Mouse (Mus musculus): ENCODE results near the gene Gpc6.

The Gpc6 gene

GRCm38 (mm10) chr14:117650141-117650540 is 725.0 kb downstream of the Gpc6 start:
- DNase-seq, result no peak

GRCm38 (mm10) chr14:117651271-117651670 is 726.2 kb downstream of the Gpc6 start:
- DNase-seq, result no peak

DNA sequence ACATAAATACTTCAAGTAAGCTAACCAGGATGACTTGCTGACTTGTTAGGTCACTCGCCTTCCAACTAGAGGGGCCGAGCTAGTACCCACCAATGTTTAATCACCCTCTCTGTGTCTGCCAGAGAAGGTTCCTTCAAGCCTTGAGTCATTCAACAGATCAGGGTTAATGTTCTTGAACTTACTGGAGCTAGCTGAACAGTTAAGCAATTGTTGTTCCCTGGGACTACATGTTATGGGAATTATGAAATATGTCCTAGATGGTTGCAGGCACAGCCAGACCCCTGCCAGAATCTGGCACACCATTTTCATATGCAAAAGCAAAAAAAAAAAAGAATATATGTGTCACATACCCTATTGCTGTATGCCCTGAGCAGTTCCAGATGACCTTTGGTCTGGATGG is 726.8 kb downstream of the Gpc6 start:
- no peak for DNase-seq

- DNase-seq, result no peak
These were observed 730.3 kb downstream of the Gpc6 start for GRCm38 (mm10) chr14:117655382-117655781.

DNA sequence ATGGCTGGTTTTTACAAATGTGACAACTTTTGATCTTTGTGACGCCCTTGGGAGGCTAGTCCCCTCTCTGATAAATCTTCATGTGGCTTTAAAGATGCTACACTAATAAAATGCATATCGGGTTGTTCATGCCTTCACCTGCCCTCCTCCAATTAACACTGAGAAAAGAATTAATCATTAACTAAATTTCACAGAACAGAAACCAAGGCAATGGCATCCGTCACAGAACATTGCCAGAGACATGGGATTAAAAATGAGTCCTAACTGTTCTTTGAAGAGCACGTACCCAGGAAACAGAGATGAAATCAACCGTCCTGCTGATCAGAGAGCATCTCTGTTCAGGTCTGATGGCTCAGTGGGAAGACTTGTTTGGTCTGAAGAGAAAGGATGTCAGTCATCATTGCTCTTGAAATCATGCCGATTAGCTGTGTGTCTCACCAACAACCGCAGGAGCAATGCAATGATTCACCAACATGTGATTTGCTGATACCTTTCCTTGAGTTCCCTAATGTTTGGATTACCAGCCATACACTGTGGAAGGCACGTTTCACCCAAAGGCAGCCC is 734.2 kb downstream of the Gpc6 start:
- DNase-seq, result no peak

- DNase-seq, result no peak
These were observed 737.1 kb downstream of the Gpc6 start for GRCm38 (mm10) chr14:117662261-117662660.

DNA sequence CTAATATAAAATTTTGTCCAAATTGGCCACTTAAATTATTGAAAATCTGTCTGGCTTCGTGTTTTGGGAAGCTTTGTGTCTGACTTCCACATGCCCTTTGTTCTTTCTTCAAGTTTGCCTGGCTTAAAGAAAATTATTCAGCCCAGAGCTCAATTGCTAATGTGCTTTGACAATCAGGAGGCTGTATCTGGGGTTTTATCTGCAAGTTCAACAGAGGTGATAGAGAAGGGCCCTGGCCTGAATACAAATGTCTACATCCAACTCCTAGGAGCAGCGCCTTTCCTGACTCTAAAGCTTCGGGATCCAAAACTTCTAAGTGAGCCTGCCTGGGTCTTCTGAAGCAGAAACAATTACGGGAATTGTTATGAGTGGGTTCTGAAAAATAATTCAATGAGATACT is 739.7 kb downstream of the Gpc6 start:
- no peak for DNase-seq

DNA sequence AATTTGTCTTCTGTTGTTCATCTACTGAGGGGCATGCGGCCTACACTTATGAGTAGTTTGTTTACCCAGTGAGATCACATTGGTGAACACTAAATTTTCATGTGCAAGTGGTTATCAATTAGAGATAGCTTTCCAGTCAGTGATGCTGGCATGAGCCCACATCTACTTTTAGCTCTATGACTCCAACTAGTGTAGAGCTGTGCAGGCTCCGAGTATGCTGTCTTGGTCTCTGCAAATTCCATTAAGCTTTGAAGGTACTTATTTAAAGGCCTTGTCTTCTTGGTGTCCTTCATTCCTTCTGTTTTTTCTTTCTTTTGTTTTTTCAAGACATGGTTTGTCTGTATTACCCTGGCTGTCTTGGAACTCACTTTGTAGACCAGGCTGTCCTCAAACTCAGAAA is 741.0 kb downstream of the Gpc6 start:
- DNase-seq, result no peak

DNA sequence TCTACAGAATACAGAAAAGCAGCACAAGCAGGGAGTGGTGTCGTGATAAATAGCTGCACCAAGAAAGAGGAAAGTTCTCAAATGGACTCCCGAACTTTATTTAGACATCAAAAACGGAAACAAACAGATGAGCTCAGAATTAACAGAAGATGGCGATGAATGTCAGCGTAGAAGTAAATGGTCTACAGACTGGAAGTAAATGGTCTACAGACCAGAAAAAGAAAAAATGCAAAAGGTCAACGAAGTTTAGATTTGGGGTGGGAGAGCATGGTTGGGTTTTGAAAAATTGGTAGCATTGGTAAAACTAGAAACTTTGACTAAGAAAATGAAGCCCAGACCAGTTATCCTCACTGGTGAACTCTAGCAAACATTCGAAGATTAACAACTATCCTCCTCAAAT is 748.4 kb downstream of the Gpc6 start:
- DNase-seq, result no peak

- DNase-seq, result no peak
These were observed 749.4 kb downstream of the Gpc6 start for GRCm38 (mm10) chr14:117674482-117674881.

DNA sequence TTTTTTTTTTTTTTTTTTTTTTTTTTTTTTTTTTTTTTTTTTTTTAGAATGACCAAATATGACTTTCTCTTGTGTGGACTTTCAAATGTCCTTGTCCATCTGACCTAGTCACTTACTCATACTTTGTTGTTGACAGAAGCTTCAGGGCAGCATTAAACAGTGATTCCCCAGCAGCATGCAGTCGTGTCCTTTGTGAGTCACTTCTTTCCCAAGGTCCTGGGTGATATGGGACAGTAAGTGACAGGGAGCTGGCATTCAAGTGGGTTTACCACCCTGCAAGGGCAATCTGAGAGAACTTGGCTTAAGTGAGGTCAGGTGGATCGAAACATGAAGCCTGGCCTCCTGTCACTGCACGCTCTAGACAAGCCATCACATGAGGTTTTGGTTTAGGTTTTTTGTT is 754.8 kb downstream of the Gpc6 start:
- DNase-seq, result no peak

DNA sequence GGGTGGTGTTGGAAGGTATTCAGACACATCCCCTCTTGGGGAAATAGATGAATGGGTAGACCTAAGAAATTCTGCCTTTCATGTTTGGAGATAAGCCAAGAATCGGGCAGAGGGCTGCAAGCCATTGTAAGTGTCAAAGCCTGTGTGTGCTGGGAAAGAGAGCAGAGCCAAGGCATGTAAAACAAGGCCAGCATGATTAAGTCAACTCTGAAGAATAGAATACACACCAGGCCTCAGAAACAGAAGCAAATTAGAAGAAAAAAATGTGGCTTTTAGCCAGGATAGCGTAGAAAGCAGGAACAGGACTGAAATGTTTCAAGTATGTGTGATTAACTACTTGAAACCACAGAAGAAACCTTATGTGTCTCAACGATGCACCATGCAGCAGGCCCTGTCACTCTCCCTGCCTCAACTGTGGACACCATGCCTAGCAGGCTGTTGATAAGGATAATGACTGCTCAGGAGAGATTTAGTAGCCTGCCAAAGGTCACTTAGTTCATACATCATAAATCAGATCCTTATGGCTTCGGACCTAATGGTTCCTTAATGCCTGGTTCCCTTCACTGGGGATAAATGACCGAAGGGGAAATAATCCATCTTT is 756.3 kb downstream of the Gpc6 start:
- no peak for DNase-seq

GRCm38 (mm10) chr14:117683149-117683548 is 758.0 kb downstream of the Gpc6 start:
- DNase-seq, result no peak

DNA sequence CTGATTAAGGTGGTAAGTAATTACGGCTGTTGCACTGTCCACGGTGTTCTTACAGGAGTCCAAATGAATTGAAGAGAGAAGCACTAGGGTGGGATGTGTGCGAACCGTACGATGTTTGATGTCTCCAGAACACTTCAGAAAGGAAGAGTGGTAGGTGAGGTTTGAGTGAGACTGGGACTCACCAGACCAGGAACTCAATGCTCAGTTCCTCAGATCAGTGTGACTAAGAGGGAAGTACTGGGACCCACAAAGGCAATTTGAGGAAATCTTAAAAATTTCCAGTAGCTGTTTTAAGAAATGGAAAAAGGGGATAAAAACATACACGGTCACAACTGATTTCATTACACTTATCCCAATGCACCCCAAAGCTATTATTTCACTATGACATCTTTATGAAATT is 764.7 kb downstream of the Gpc6 start:
- no peak for DNase-seq

GRCm38 (mm10) chr14:117695565-117695964 is 770.5 kb downstream of the Gpc6 start:
- no peak for DNase-seq

- no peak for DNase-seq
These were observed 775.7 kb downstream of the Gpc6 start for GRCm38 (mm10) chr14:117700670-117701280.

DNA sequence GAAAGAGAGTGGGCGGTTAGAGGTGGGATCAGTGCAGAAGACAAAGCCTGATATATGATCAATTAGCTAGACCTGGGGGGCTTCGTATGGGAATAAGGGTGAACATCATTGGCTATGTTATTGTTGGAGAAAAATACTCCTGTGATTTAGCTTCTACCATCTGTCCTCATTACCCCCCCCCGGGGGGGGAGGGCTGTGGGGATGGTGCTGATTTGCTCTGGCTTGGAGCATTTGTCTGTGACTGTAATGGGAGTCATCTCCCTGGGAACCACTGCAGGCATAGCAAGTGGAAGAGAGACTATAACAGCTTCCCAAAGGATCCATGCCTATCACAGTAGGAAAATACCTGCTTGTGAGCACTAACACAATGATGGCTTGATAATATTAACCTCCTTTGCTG is 783.7 kb downstream of the Gpc6 start:
- DNase-seq, result no peak

GRCm38 (mm10) chr14:117710463-117710911 is 785.4 kb downstream of the Gpc6 start:
- no peak for DNase-seq

- DNase-seq, result no peak
These were observed 787.2 kb downstream of the Gpc6 start for GRCm38 (mm10) chr14:117712311-117712710.

DNA sequence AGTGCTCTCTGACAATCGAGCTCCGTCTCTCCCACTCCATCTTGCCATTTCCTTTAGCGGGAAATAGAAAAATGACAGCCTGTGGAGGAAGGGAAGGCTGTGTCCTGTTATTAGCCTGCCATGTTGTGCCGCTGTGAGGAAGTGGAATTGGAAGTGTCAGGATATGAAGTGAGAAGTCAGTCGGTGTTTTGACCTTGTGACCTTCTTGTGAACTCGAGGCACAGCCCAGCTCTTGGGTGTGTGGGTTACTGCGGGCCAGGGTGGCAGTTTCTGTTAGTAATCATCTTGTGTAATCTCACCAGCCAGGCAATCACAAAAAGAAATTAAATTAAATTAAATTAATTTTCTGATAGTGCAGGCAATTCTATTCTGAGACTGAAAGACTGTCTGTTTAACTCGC is 789.0 kb downstream of the Gpc6 start:
- DNase-seq, result no peak

DNA sequence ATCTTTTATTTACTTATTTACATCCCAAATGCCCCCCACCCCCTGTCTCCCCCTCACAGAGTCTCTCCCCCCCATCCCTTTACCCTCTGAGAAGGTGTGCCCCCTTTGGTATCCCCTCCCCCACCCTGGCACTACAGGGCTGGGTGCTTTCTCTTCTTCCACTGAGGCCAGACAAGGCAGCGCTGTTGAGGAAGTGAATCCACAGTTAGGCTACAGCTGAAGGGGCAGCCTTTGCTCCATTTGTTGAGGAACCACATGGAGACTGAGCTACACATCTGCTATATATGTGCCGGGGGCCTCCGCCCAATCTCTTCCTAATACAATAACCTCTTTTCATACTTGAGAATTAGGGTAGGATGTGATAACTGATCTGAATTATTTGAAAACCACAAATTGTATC is 791.2 kb downstream of the Gpc6 start:
- no peak for DNase-seq

GRCm38 (mm10) chr14:117728741-117729140 is 803.6 kb downstream of the Gpc6 start:
- DNase-seq, result no peak

- DNase-seq, result no peak
These were observed 830.1 kb downstream of the Gpc6 start for GRCm38 (mm10) chr14:117755231-117755630.

DNA sequence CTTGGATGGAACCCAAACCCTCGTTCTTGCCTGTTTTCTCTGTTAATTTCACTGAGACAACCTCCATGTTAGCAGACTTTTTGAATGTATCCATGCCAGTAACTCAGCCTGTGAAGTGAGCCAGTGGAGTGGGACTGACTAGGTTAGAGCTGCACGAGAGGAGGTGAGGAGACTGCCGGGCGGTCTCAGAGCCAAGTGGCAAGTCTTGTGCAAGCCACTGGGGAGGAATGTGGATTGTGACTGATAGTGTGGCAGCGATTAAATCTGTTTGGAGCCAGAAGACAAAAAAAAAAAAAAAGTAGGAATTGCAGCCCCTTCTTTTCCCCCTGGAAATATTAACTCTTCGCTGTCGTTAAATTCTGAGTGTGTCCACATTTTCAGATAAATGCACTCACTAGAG is 831.4 kb downstream of the Gpc6 start:
- no peak for DNase-seq

All from thymus, postnatal 4 days (tissue).